Mouse (Mus musculus) thymus, adult 2 months (tissue): ENCODE results near the gene Gm11983. TPM values are rescaled to one million over a fixed set of nuclear protein-coding genes. Genes with fewer than 3 reads are reported as not detected.
A peak's percentile ranks its signal among the peaks of the same experiment; 100 is the strongest.
"Not testable (repeated sequence)": the region's sequence is repeated elsewhere in the genome, so short reads cannot be mapped to it uniquely, and the experiment has no call there.

Experiments used
- DNase-seq: peaks from one replicate; pipeline ENCODE4 v3.0.0; 2021
- H3K27ac ChIP-seq: fragments of 200-500 bp; 2 replicates; pipeline ENCODE4 v1.5.1; 2012; ENCODE audit warnings: low read length, control low read depth; ENCODE audit not compliant: control insufficient read depth, insufficient read depth
- H3K27me3 ChIP-seq: fragments of 200-500 bp; 2 replicates; pipeline ENCODE4 v1.6.1; 2012; ENCODE audit warnings: mild to moderate bottlenecking, low read length, moderate library complexity, mixed read lengths; ENCODE audit not compliant: control insufficient read depth, insufficient read depth
- H3K36me3 ChIP-seq: fragments of 200-500 bp; 2 replicates; pipeline ENCODE4 v1.6.1; 2012; ENCODE audit warnings: mild to moderate bottlenecking, low read length, moderate library complexity; ENCODE audit not compliant: control insufficient read depth, insufficient read depth
- H3K4me1 ChIP-seq: fragments of 200-500 bp; replicated peaks from 2 replicates; pipeline ENCODE4 v1.6.1; 2012; ENCODE audit warnings: low read length; ENCODE audit not compliant: control insufficient read depth, insufficient read depth
- H3K4me3 ChIP-seq: fragments of 200-500 bp; 2 replicates; pipeline ENCODE4 v1.5.1; 2012; ENCODE audit warnings: mild to moderate bottlenecking, low read length, control low read depth, moderate library complexity; ENCODE audit not compliant: control insufficient read depth, insufficient read depth
- CTCF ChIP-seq: fragments of 200-500 bp; IDR thresholded peaks from 2 replicates; pipeline ENCODE4 v1.5.1; 2012; ENCODE audit warnings: mild to moderate bottlenecking, control low read depth, low read length, moderate library complexity, borderline replicate concordance; ENCODE audit not compliant: control insufficient read depth, poor library complexity, insufficient read depth; ENCODE audit errors: extremely low read depth
- POLR2A ChIP-seq: fragments of 200-500 bp; IDR thresholded peaks from 2 replicates; pipeline ENCODE4 v1.6.1; 2012; ENCODE audit warnings: mild to moderate bottlenecking, low read length, control low read depth, moderate library complexity; ENCODE audit not compliant: control insufficient read depth, poor library complexity, insufficient read depth; ENCODE audit errors: extremely low read depth
- WGBS: fragments of 180-500 bp; shearing (Covaris S2); methylation state at CpG from one replicate; pipeline ENCODE4 v1.1.7; 2018; 5-methylcytosine and 5-hydroxymethylcytosine counted together
- polyA plus RNA-seq: library from polyadenylated mRNA; depleted of rRNA; stranded (reverse); fragments of >200 nt; gene quantifications from 2 replicates; pipeline ENCODE4 v1.2.3, GENCODE M21; 2012; rRNA removed

Gm11983 gene
- polyA plus RNA-seq, result not detected in 2 replicates

DNA sequence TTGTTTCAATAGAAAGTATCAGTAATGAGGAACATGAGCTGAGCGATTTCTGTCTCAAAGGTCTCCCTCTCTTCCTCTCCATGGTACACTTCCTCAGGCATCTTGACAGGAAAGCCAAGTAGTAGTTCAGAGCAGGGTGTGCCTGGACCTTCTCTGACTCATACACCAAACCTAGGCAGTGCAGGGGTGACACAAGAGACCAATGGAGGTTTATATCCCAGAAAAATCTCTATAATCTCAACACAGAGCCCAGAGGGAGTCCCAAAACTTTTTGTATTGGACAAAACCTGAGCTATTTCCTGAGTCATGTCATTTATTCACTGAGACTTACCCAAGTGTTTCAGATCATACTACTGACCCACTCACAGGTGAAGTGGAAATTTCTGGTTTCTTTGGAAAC is at the start of gene Gm11983:
Gene Gm11983, minus strand, starts transcription at position 101 of the 400 bp plus-strand sequence.
- H3K36me3 ChIP-seq, result no peaks in the 10 kb centered on the region
- DNase-seq, result no peak
- H3K27ac ChIP-seq, result no peak within 1 kb of the TSS
- no peaks in the 10 kb centered on the region for H3K27me3 ChIP-seq
- TF ChIP-seq POLR2A, result no peak
- TF ChIP-seq CTCF, result no peak
- WGBS, result 96% methylated on average over 1 of the region's 1 CpGs
- H3K4me3 ChIP-seq, result no peak within 1 kb of the TSS
- H3K4me1 ChIP-seq, result no peaks in the 10 kb centered on the region

DNA sequence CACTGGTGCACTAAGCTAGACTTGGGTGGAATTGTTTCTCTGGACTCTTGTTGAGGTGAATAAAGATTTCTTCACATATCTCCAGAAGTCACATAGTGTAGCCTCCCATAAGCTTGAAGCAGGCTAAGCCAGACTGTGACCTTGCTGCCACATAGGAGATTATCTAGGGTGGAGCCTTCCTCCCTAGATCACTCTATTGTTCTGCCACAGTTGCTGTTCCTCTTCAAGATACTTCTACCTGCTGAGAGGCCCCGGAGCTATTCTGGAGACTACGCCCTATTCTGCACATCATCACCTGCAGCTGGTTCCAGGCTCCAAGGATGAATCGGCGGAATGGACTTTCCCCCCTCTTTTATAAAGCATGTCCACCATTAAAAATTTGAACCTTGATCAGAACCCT is 45.6 kb upstream of the Gm11983 start:
- not testable (repeated sequence) for H3K4me3 ChIP-seq, DNase-seq, H3K27ac ChIP-seq, H3K36me3 ChIP-seq, H3K27me3 ChIP-seq, H3K4me1 ChIP-seq
- 93% methylated on average over 4 of the region's 4 CpGs for WGBS

DNA sequence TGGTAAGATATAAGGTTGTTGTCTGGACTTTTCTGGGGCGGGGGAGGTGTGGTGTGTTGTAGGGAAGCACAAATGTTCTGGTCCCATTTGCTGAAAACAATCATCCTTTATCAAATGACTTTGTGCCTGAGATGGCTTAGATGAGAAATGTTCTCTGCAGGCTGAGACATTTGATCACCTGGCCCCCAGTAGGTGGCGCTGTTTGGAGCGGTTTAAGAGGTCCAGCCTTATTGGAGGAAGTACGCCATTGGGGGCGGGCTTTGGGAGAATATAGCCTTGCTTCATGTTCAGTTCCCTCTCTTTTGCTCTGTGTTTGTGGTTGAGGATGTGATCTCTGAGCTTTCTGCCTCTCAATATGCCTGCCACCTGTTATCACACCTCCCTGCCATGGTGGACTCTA is 44.2 kb upstream of the Gm11983 start:
- WGBS, result 58% methylated on average over 5 of the region's 5 CpGs
- H3K36me3 ChIP-seq, result no peaks in the 10 kb centered on the region
- no peak overlapping the region for H3K4me3 ChIP-seq
- no peak overlapping the region for H3K27ac ChIP-seq
- H3K4me1 ChIP-seq, result no peaks in the 10 kb centered on the region
- peak; percentile 31 for DNase-seq
- TF ChIP-seq CTCF (no peak), POLR2A (no peak)
- no peaks in the 10 kb centered on the region for H3K27me3 ChIP-seq

DNA sequence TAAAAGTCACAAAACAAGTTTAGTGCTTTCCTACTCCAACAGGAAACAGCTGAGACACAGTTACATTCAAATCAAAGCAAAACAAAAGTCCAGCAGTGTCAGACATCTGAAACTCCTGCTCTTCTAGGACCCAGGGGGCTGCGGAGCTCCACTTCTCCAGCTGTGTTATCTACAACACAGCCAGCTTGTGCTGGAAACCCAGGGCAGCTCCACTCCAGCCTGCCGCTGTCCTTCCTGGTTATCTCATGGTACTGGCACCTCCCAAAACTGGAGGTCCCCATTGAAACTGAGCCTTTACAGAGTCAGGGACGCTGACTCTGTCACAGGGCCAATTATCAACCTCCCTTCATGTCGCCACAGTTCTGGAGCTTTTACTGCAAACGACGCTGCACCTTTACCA is 40.3 kb upstream of the Gm11983 start:
- no peak for DNase-seq
- Histone ChIP-seq H3K4me3 (no peak overlapping the region), H3K27ac (no peak overlapping the region), H3K36me3 (no peaks in the 10 kb centered on the region), H3K27me3 (no peaks in the 10 kb centered on the region), H3K4me1 (no peaks in the 10 kb centered on the region)
- no peak for TF ChIP-seq POLR2A
- TF ChIP-seq CTCF, result no peak
- WGBS, result 80% methylated on average over 6 of the region's 6 CpGs

DNA sequence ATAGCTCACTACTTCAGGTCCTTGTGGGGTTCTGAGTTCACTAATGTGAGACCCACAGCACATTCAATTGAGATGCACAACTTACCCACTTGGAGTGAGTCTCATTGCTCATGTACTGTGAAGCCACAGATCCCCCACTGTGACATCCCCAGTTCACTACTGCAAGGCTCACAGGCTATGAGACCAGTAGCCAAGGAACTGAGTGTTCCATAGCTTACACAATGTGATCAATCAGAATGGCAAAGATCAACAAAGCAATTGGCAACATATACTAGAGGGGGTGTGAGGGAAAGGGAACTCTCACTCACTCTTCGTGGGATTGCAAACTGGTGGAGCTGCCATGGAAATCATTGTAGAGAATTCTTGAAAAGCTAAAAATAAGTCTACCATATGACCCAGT is 33.5 kb upstream of the Gm11983 start:
- Histone ChIP-seq H3K4me1 (no peaks in the 10 kb centered on the region), H3K4me3 (no peak overlapping the region), H3K27me3 (no peaks in the 10 kb centered on the region), H3K36me3 (no peaks in the 10 kb centered on the region), H3K27ac (no peak overlapping the region)
- TF ChIP-seq CTCF, result no peak
- TF ChIP-seq POLR2A, result no peak
- 83% methylated on average over 1 of the region's 1 CpGs for WGBS
- no peak for DNase-seq

DNA sequence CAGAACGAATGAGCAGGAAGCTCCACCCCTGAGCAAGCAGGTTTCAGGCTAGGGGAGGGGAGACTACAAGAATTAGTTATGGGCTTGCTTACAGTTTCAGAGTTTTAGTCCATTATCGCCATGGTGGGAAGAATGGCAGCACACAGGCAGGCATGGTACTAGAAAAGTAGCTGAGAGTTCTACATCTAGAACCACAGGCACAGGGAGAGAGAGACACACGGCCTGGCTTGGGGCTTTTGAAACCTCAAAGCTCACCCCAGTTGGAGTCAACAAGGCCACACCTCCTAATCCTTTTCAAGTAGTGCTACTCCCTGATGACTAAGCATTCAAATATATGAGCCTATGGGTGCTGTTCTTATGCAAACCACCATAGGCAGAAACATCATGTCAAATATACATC is 28.1 kb upstream of the Gm11983 start:
- DNase-seq, result no peak
- Histone ChIP-seq H3K27ac (no peak overlapping the region), H3K36me3 (no peaks in the 10 kb centered on the region), H3K4me3 (no peak overlapping the region), H3K4me1 (no peaks in the 10 kb centered on the region), H3K27me3 (no peaks in the 10 kb centered on the region)
- no peak for TF ChIP-seq POLR2A
- no peak for TF ChIP-seq CTCF
- 90% methylated on average over 3 of the region's 3 CpGs for WGBS

DNA sequence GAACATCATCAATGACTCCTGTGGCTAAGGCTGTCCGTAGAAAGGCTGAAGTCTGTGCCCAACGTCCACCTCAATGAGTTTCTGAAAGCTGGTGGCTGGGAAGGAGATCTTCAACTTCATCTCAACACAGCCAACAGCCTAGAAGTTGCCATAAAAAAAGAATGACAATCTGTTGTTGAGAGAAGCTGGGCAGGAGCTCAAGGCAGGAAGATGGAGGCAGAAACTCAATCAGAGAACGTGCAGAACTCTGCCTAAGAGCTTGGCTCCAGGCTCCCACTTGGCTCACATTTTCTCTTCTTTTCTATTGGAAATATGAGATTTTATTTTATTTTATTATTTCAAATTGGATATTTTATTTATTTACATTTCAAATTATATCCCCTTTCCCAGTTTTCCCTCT is 24.7 kb upstream of the Gm11983 start:
- TF ChIP-seq POLR2A, result no peak
- no peak for TF ChIP-seq CTCF
- Histone ChIP-seq H3K27ac (no peak overlapping the region), H3K27me3 (no peaks in the 10 kb centered on the region), H3K36me3 (no peaks in the 10 kb centered on the region), H3K4me1 (no peaks in the 10 kb centered on the region), H3K4me3 (no peak overlapping the region)
- no peak for DNase-seq
- WGBS, result 81% methylated on average over 3 of the region's 3 CpGs
